Mouse (Mus musculus) lung, adult 2 months (tissue): ENCODE results near the gene Als2cl.

Source experiments
- CTCF ChIP-seq: fragments of 200-500 bp; IDR thresholded peaks from 2 replicates; pipeline ENCODE4 v1.5.1; 2011; ENCODE audit warnings: mild to moderate bottlenecking, low read length, control low read depth; ENCODE audit not compliant: insufficient read depth
- POLR2A ChIP-seq: fragments of 200-500 bp; IDR thresholded peaks from 2 replicates; pipeline ENCODE4 v1.6.1; 2011; ENCODE audit warnings: low read depth, mild to moderate bottlenecking, control low read depth, low read length, borderline replicate concordance; ENCODE audit errors: extremely low read depth

DNA sequence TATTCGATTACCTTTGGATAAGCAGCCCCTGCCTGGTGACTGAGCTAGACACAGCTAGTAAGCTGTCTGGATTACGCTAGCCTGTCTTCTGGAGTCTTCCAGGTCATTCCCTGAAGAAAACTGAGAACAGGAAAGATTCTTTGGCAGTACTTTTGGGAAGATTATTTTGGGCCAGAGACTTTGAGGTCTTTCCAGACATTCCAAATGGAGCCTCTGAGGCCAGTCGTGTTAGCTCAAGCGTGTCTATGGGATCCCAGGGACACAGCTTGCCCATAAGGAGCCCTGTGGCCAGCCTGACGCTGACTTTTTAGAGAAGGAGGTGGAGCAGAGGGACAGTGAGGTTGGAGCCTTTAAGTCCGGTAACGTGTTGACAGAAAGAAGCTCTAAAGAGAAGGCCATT lies 56.3 kb downstream of the Als2cl start:
- no peak for TF ChIP-seq POLR2A
- no peak for TF ChIP-seq CTCF
